Mouse (Mus musculus): ENCODE results near the gene Prss33. TPM values are rescaled to one million over a fixed set of nuclear protein-coding genes. Genes with fewer than 3 reads are reported as not detected.
A peak's percentile ranks its signal among the peaks of the same experiment; 100 is the strongest.
"Not testable (repeated sequence)": the region's sequence is repeated elsewhere in the genome, so short reads cannot be mapped to it uniquely, and the experiment has no call there.

Prss33 gene
- not detected for total RNA-seq (2021)
- long read RNA-seq, experiment 1: 0 reads
- long read RNA-seq, experiment 2: 0 reads

DNA sequence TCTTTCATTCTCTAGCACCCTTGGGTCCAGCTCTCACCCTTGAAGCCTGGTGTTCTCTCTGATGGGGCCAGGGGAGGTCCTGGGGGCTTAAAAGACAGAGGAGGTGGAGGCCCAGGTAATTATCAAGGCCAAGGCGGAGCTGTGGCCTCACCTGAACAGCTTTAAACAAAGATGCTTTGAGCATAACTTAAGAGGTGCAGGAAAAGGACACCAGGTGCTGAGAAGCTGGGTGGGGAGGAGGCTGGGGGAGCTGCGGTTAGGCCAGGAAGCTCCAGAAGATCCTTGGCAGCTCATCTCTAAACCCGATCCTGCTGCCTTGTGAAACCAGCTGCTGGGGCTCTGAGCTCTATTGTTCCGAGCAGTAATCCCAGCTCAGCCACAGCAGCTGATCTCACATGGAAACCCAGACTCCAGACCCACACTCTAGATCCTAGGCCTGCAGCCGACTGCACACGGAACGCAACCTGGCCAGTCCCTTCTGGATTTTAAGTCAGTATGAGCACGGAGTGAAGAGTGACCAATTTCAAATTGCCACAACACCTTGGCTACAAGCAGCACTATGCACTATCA lies at the start of gene Prss33:
TSS of gene Prss33 (minus strand) at position 51 of the 570 bp plus-strand sequence.
- no peak for DNase-seq (ENCODE audit: low spot score in 2 of 2)

DNA sequence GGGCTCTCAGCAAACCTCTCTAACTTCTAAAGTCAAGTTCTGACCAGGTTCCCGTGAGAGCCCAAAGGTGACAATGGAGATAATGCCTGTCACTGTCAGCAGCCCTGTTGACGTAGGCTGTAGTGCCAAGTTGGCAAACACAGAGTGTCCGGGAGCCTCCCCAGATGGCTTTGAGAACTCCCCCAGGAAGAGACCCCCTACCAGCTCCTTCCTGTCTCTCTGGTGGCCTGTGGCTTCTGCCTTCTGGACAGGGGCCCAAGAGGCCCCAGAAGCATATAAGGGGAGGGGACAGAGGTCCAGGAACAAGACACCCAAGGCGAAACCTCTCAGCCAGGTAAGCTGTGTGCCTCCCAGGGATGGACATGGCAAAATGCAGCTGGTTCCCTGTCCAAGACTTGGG lies 44.7 kb upstream of the Prss33 start, which contains the start of the genes Dcpp1 and Dcpp2:
TSS of gene Dcpp1 (plus strand) at position 301 of the 400 bp plus-strand sequence.
TSS of gene Dcpp2 (plus strand) at position 305 of the 400 bp plus-strand sequence.
- DNase-seq (ENCODE audit: low spot score in 2 of 2): not testable (repeated sequence)

DNA sequence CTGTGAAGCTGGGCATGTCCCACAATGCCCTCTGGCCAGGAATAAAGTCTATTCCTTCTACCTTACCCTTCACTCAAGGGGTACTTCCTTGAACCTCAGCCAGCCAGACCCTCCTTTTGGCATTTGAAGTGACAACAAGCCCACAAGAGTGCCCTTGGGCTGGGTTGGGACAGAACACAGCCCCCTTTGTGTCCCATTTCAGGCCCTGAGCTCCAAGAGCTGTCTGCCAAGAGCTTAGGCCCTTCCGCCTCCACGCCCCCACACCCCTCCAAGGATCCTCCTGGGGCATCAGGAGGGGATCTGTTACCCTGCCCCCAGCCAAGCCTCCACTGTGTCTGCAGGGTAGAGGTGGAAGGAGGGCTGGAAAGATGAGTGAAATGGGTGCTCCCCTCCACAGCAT lies 41.3 kb upstream of the Prss33 start:
- no peak for DNase-seq (ENCODE audit: low spot score in 2 of 2)

- DNase-seq (ENCODE audit: low spot score in 2 of 2): no peak
These were observed 40.9 kb upstream of the Prss33 start for GRCm38 (mm10) chr17:23876741-23877140.

DNA sequence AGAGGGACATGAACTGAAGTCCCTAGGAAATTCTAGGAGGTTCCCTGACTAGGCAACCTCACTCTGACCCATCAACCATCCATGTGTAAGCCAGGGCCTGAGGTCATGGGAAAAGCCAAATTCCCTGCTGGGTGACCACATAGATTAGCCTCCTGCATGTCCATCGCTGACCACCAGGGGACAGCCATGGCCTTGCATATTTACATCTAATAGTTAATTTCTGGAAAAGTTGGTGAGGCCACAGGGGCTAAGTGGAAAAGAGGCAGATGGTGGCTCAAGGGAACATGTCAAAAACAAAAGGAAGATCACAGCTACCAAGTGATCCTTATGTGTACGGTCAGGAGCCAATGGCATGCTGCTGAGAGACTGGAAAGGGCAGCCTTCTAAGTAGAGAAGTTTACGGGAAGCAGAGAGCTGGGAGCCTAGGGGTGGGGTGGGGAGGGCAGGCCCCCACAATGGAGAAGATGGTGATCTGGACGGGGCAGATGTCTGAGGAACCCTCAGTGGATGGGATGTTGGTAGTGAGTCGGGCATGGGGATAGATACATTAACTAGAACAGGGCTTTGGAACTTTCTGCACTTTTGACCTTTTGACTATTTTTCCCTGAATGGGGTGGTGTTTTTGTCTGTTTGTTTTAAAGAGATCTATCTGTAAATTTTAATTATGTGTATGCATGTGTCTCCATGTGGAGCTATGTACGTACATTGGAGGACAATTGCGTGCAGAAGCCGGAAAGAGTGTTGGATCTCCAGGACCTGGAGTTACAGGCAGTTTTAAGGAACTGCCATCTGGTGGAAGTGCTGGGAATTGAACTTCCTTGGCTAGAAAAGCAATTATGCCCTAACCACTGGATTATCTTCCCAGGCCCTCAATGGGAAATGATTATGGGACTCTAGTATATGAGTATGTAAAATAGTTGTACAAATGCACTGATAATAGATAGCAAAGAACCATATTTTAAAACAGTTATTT lies 38.3 kb upstream of the Prss33 start:
- no peak for DNase-seq (ENCODE audit: low spot score in 2 of 2)

- no peak for DNase-seq (ENCODE audit: low spot score in 2 of 2)
These were observed 32.7 kb upstream of the Prss33 start for GRCm38 (mm10) chr17:23868513-23868912.

DNA sequence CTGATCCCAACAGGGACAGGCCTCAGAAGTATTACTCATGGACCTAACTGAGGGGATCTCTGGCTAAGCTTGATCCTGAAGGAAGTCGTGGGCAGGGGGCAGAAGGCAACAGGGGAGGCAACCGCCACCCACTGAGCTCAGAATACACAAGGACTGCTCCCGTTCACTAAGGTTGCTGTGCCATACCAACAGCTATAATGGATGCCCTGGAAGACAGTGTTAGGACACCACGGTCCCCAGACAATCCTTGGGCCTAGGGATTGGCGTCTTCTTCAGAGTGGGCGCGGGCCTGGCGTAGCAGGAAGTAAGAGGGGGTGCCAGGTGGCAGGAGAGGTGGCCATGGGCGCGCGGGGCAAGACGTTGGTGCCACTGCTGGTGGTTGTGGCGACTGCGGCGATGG lies 31.9 kb upstream of the Prss33 start, which contains the start of gene Prss21:
TSS of gene Prss21 (plus strand) at position 301 of the 400 bp plus-strand sequence.
- DNase-seq (ENCODE audit: low spot score in 2 of 2): no peak

- no peak for DNase-seq (ENCODE audit: low spot score in 2 of 2)
These were observed 27.1 kb upstream of the Prss33 start for GRCm38 (mm10) chr17:23862926-23863325.

GRCm38 (mm10) chr17:23857913-23858312 lies 22.1 kb upstream of the Prss33 start:
- no peak for DNase-seq (ENCODE audit: low spot score in 2 of 2)

- DNase-seq (ENCODE audit: low spot score in 2 of 2): no peak
These were observed 21.3 kb upstream of the Prss33 start for GRCm38 (mm10) chr17:23857193-23857592.

DNA sequence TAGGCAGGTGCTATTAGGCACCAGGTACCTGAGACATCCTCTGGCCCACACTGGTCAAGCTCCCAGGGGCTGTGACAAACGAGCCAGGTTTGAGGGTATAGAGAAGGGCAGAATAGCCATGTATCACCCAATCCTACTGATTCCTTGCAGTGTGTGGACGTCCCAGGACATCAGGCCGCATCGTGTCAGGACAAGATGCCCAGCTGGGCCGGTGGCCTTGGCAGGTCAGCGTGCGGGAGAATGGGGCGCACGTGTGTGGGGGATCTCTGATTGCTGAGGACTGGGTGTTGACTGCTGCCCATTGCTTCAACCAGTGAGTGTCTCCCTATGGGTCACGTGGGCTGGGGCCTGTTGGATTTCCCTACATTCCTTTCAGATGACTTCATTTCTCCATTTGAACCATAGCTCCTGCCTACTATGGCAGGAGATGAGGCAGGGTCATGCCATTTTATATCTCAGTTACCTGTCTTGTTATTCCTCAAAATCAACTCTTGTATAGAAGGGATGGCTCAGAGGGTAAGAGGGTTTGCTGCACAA lies 18.4 kb upstream of the Prss33 start:
- DNase-seq (ENCODE audit: low spot score in 2 of 2): no peak

DNA sequence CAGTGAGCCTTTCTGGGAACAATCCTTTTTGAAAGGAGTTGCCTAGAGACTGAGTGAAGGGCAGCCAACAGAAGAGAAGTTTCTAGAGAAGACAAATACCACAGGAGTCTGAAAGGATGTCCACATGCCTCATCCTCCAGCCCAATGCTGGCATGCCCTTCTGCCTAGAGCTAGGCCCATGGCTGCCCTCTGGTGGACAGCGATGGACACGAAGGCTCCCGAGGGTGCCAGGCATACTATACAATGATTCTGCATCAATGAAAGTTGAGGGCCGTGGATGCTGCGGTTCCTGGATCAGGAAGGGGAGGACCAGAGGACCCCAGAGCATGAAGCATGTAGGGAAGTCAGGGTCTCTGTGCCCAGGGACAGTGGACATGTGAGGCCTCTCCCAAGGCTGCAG lies 17.4 kb upstream of the Prss33 start:
- peak in 1 of 2 experiments; percentile 26 for DNase-seq (ENCODE audit: low spot score in 2 of 2)

- DNase-seq (ENCODE audit: low spot score in 2 of 2): peak; percentile 20 to 43
These were observed 15.2 kb upstream of the Prss33 start for GRCm38 (mm10) chr17:23850853-23851749.

GRCm38 (mm10) chr17:23850028-23850427 lies 14.2 kb upstream of the Prss33 start:
- DNase-seq (ENCODE audit: low spot score in 2 of 2): no peak

DNA sequence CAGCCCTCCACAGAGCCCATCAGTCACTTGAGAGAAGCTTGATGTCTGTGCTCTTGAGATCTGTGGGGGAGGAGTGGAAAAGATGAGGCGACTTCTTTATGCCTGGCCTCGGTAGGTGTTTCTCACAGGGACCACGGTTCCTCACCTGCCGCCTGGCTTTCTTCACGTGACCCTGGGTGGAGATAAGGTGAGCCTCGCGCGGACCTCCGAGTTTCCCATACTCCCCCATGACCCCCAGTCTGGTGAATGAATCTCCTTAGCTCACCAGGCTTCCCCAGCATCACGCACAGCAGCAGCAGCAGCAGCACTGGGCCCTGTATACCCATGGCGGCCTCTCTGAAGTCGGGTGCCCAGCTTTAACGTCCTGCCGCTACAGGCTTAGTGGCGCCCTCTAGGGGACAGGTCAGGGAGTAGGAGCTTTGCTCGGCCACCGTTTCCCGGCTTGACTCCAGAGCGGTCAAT lies 8.0 kb upstream of the Prss33 start, which contains the start of the genes Prss32 and Prss41:
TSS of gene Prss32 (plus strand) at position 44 of the 462 bp plus-strand sequence.
TSS of gene Prss41 (minus strand) at position 361 of the 462 bp plus-strand sequence.
- DNase-seq (ENCODE audit: low spot score in 2 of 2): peak in 1 of 2 experiments; percentile 43

DNA sequence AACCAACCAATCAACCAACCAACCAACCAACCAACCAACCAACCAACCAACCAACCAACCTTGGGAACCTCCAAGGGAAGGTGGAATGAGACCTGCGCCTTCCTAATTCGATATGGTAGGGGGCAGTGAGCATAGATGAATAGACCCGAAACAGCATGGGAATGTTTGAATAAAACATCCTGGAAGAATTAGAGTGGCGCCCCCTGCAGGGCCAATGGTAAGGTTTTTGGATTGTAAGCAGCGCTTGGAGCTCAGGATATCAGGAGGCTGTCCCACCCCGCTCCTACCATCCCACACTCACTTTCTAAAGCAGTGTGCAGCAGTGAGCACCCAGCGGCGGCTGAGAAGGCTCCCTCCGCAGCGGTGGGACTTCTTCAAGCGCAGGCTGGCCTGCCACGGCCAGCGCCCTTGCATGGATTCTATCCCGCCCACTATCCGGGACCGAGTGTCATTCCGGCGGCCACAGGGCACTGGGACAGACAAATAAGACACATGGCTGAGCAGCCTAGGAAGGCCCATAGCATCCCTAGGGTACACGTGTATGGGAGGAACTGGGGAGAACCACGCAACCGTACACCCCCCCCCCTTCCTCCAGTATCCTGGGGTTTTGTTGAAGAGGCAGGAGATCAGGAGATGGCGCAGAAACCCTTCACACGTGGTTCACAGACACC lies 7.4 kb upstream of the Prss33 start:
- DNase-seq (ENCODE audit: low spot score in 2 of 2): no peak

DNA sequence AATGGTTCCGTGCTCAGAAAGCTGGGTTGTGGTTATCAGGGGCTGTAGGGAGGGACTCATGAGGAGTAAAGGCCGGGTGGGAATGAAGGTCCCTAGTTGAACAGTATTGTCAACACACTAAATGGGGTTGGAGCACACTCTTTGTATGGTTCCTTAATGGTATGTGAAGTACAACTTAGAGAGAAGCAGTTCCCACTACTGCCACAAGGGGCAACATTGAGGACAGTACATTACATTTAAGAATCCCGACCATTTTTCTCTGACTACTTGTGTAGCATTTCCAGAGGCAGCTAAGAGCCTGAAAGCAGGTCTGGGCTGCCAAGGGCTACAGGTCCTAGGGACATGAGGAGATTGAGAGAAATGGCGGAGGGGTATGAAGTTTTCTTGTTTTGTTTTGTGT lies 5.3 kb upstream of the Prss33 start:
- no peak for DNase-seq (ENCODE audit: low spot score in 2 of 2)

GRCm38 (mm10) chr17:23831201-23831600 lies 4.7 kb downstream of the Prss33 start:
- DNase-seq (ENCODE audit: low spot score in 2 of 2): no peak

DNA sequence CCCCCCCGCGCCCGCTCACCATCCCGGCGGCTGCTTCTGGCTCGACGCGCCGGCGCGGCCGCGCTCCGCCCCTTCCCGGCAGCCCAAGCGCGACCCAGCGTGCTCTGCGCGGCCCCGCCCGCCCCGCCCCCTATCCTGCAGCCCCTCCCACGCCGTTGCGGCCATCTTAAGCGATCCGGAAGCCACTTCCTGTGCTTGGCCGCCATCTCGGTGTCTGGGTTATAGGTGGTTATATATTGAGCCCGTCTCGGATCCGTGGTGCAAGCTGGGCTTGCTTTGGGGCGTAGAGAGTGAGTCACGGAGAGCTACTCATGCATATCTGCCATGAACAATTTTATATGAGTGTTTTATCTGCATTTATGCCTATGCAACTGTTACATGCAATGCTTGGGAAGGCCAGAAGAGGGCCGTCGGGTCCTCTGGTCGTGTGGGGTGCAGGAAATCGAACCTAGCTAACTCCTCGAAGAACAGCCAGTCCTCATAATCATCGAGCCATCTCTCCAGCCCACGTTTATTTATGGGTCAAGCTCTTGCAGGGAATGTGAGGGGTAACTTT lies 6.7 kb downstream of the Prss33 start, which contains the start of gene Elob:
TSS of gene Elob (minus strand) at position 73 of the 556 bp plus-strand sequence.
- peak in 1 of 2 experiments; percentile 80 for DNase-seq (ENCODE audit: low spot score in 2 of 2)

All from adrenal gland, postnatal 4 days (tissue).